Mouse (Mus musculus): Measurements from ENCODE around the gene D17H6S53E.

D17H6S53E gene

GRCm38 (mm10) chr17:35132174-35132560 lies 6.0 kb downstream of the D17H6S53E start:
- no peak for DNase-seq (ENCODE audit: low read depth)

- no peak for DNase-seq (ENCODE audit: low read depth)
Measured at GRCm38 (mm10) chr17:35133517-35133916, 7.3 kb downstream of the D17H6S53E start.

GRCm38 (mm10) chr17:35134801-35135590 lies 8.8 kb downstream of the D17H6S53E start, which contains the start of gene Bag6:
Gene Bag6, plus strand, starts transcription at chr17:35135178.
- peak; percentile 89 for DNase-seq (ENCODE audit: low read depth)

- peak; percentile 62 for DNase-seq (ENCODE audit: low read depth)
Measured at GRCm38 (mm10) chr17:35135591-35136320, 9.6 kb downstream of the D17H6S53E start.

GRCm38 (mm10) chr17:35139269-35139668 lies 13.1 kb downstream of the D17H6S53E start:
- no peak for DNase-seq (ENCODE audit: low read depth)

GRCm38 (mm10) chr17:35140490-35140996 lies 14.4 kb downstream of the D17H6S53E start:
- no peak for DNase-seq (ENCODE audit: low read depth)

GRCm38 (mm10) chr17:35141971-35142370 lies 15.8 kb downstream of the D17H6S53E start:
- DNase-seq (ENCODE audit: low read depth) = no peak

GRCm38 (mm10) chr17:35146139-35146538 lies 20.0 kb downstream of the D17H6S53E start:
- no peak for DNase-seq (ENCODE audit: low read depth)

- DNase-seq (ENCODE audit: low read depth) = no peak
Measured at GRCm38 (mm10) chr17:35147348-35147747, 21.2 kb downstream of the D17H6S53E start.

- DNase-seq (ENCODE audit: low read depth) = no peak
Measured at GRCm38 (mm10) chr17:35147922-35148639, 21.9 kb downstream of the D17H6S53E start.

- DNase-seq (ENCODE audit: low read depth) = no peak
Measured at GRCm38 (mm10) chr17:35152121-35152520, 25.9 kb downstream of the D17H6S53E start.

GRCm38 (mm10) chr17:35153077-35153476 lies 26.9 kb downstream of the D17H6S53E start:
- no peak for DNase-seq (ENCODE audit: low read depth)

- no peak for DNase-seq (ENCODE audit: low read depth)
Measured at GRCm38 (mm10) chr17:35153931-35154330, 27.8 kb downstream of the D17H6S53E start.

GRCm38 (mm10) chr17:35154616-35155015 lies 28.4 kb downstream of the D17H6S53E start:
- no peak for DNase-seq (ENCODE audit: low read depth)

GRCm38 (mm10) chr17:35155451-35155850 lies 29.3 kb downstream of the D17H6S53E start:
- no peak for DNase-seq (ENCODE audit: low read depth)

- DNase-seq (ENCODE audit: low read depth) = no peak
Measured at GRCm38 (mm10) chr17:35156461-35157200, 30.5 kb downstream of the D17H6S53E start.

- no peak for DNase-seq (ENCODE audit: low read depth)
Measured at GRCm38 (mm10) chr17:35157254-35157653, 31.1 kb downstream of the D17H6S53E start.

GRCm38 (mm10) chr17:35157661-35158175 lies 31.5 kb downstream of the D17H6S53E start:
- no peak for DNase-seq (ENCODE audit: low read depth)

GRCm38 (mm10) chr17:35158850-35159593 lies 32.8 kb downstream of the D17H6S53E start:
- DNase-seq (ENCODE audit: low read depth) = no peak

- DNase-seq (ENCODE audit: low read depth) = no peak
Measured at GRCm38 (mm10) chr17:35159638-35160037, 33.5 kb downstream of the D17H6S53E start.

- no peak for DNase-seq (ENCODE audit: low read depth)
Measured at GRCm38 (mm10) chr17:35161421-35161820, 35.2 kb downstream of the D17H6S53E start.

Measured in c-Kit-positive CD71-positive TER-119-negative erythroid progenitor cells, embryonic 14.5 days (primary cell).